Mouse (Mus musculus) natural killer cell, adult 2 months (primary cell): Measurements from ENCODE around the gene Mif.
A peak's percentile ranks its signal among the peaks of the same experiment; 100 is the strongest.
"Not testable (repeated sequence)": the region's sequence is repeated elsewhere in the genome, so short reads cannot be mapped to it uniquely, and the experiment has no call there.

Experiments used
- DNase-seq, 2 experiments: peaks; one replicate each; pipeline ENCODE4 v3.0.0; 2022; ENCODE audit warnings: low spot score in 2 of 2

Gene Mif

DNA sequence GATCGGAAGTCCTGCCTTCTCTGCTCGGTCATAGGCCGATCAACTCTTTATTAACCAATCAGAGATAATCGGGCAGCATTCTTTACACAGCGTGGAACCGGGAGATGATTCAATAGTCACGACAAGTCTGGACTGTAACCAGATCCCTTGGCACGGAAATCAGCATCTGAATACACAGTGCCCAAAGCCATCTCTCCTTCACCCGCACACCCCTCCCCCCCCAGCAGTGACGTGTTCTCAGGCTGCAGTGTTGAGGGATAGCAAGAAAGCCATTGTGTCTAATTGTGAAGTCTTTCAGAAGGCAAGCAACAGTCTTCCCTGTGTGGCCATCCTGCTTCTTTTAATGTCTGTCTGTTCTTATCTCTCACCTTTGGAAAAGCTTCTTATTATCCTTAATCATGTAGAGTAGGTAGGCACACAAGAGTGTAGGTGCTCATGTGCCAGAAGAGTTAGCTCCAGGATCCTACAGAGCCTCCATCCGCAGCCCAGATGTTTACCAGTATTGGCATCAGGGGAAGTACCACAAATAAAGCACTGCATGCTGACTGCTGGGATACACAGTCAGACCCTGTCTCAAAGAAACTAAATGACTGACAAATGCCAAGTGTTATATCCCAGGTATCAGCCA, 13.0 kb upstream of the Mif start:
- DNase-seq = no peak

DNA sequence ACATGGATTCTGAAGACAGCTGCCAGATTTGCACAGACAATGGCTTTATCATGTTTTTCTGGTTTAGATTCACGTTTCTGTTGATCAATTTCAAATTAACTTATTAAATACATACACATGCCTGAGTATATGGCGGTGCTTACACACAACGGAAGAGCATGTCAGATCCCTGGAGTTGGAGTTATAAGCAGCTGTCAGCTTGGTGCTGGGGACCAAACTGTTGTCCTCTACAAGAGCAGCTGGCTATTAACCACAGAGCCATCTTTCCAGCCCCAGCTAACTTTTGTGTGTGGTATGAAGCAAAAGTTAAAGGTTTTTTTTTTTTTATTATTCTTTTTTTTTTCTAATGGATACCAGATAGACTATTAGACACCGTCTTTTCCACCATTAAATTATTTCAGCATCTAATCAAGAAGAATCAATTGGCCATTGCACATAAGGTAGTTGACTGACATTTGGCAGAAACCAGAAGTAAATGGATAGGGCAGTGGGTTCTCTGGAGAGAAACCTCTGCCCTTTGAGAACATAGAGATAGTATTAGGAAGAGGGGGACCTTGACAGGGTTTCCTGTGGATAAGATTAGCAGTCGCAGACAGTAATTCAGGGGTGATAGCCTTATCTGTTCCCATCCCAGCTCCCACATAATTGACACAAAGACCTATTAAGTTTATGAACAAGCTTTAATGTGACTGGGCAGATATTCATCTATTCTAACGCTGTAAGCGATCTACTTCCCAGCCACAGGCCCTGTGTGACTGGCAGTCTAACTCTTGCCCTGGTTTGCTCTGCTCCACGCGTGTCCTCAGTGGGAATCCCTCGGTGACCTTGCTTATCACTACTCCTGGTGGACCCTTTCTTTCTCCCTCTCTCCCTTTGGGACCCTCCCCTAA, 12.2 kb upstream of the Mif start:
- no peak for DNase-seq

DNA sequence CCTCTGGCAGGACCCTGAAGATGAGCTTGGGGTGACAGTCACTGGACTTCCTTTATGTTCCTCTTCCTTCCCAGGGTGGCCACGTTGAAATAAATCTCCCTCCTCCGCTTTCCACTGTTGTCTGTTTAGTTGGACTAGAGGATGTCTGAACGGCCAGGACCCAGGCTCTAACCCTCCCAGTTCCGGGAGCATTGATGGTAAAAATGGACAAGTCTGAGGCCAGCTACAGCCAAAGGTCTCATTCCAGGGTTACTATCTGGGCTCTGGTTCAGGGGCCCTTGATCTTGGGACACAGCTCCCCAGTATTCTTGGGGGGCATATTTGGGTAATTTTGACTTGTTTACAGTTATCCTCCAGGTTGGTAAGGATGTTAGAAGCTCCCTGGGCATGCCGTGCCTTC, 1.5 kb upstream of the Mif start:
- no peak for DNase-seq

DNA sequence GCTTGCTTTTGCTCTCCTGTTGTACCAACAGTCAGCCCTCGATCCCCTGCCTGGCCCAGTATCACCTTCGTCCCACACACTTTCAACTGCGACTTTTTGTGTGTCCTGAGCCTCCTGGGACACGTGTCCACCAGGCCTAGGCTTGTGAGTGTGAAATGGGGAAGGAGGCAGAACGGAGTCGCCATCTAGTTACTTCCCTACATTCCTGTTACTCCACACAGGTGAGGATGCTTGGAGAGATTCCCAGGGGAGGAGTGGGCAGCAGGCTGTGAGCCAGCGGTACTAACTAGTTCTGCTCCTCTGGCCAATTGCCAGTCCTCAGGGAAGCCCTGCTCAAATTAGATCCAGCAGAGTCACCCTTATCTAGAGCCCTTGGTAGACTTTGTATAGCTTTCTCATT, 706 bp upstream of the Mif start:
- no peak for DNase-seq

DNA sequence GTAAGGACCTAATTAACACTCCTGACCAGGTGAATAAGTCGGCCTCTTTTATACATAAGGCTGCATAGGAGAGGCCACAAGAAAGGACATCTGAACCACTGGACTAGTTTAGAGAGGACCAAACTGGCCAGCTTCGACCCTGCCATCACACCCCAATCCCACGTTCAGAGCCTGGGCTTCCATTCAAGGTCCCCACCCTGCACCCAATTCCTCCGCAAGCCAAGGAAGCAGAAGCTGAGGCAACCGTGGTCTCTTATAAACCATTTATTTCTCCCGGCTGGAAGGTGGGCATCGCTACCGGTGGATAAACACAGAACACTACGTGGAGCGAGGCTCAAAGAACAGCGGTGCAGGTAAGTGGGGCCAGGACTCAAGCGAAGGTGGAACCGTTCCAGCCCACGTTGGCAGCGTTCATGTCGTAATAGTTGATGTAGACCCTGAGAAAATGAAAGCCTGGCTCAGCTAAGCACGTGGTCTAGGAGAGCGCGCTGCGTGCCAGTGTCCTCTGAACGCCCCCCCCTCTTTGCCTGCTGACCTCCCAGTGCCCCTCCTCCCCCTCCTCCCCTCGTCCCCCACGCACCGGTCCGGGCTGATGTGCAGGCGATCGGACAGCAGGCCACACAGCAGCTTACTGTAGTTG, 813 bp downstream of the Mif start:
- DNase-seq = peak in 1 of 2 experiments; percentile 24

DNA sequence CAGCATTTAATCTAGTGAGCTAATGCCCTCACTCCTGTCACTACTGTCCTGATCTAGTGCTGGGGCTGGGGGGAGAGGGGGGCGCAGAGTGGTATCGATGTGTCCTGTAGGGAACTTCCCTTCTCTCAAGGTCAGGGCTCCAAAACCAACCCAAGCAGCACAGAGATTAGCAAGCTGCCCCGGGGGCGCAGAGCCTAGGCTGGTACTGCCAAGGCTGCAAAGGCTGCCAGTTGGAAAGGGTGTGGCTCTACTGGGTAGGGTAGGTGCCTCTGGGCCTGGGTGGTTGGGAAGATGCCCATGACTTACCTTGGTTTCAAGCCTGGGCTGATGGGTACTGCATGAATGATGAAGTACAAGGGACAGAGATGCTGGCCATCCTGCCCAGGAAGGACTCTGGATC, 2.4 kb downstream of the Mif start:
- DNase-seq = no peak

DNA sequence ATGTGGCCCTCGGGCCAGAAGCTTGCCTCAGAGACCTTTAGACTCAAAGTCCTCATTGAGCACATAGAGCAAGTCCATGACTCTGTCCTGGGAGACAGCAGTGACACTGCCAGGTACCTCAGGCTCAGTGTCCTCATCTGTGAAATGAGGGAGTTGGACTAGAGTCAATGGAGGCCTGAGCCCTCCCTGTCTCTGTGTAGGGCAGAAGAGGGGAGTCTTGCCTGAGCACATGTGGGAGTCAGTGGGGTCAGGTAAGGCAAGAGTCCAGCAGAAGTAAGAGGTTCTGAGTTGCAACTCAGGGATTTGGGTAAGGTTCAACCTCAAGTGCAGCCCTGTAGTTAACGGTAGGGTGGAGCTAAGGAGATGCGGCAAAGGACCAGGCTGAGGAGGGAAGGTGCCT, 3.1 kb downstream of the Mif start:
- no peak for DNase-seq

DNA sequence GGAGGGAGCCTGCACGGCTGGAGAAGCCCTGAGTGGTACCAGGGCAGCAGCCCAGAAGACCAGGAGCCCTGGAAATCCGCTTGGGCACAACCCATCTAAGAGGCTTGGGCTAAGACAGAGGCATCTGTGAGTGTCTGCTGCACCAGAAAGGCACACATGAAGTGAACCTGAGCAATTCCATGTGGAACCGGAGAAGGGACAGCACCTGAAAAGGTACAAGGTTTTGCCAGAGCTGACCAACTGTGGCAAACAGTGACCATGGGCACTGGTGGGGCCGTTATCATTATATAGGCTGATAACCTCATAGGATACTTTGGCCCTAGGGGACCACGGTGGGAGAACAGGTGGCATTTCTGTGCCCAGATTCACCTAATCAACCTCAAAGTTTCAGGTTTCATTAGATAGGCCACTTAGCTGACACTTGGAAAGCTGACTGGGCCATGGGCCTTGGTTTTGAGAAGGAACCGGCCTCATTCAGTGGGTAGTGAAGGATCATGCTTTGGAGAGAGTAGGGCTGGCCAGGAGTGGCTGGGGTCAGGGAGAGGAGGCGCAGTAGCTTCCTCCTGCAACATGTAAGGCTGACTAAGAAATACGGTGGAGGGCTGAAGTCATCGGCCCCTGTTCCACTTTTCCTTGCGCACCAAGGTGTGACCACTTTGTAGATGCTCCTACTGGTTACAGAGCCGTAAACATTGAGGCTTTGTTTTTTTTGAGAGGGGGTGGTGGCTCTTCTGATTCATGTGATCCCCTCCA, 3.7 kb downstream of the Mif start:
- DNase-seq = no peak

DNA sequence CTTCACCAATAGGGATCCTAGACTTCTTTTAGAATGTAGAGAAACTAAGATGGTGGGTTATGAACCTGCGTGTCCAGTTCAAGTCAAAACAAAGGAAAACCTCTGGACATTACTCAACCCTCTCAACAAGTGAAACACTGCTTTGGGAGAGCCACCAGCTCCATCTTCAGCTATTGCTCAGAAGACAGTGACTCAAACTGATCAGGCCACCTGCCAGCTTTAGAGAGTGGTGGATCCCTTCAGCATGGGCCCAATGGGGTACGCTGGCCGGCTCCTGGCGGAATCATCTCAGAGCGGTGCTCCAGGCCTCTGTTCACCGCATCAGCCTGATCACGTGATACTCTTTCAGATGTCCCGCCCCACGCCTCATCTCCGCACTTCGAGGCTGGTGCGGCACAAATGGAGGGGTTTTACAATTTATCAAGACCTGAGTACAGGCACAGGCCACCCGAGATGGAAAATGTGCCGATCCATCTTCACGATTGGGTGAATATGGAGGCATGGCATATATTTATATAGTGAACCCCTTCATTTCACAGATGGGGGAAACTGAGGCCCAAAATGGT, 4.5 kb downstream of the Mif start:
- no peak for DNase-seq

DNA sequence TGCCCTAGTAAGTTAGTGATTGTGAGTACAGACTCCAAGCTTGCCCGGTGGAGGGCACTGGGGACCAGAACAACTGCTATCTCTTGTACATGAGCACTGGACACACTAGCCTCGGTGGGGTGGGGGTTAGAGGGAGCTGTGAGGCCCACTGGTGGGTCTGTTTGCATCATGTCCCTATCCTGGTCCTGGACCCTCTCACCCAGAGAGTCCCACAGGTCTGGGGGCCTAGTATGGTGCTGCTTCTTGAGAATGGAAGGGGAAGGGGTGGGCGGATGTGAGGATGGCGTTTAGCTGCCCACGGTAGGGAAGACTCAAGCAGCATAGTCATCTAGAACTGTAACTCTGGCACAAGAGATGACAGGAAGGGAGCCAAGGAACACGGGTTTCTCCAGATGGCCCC, 5.2 kb downstream of the Mif start:
- DNase-seq = no peak

DNA sequence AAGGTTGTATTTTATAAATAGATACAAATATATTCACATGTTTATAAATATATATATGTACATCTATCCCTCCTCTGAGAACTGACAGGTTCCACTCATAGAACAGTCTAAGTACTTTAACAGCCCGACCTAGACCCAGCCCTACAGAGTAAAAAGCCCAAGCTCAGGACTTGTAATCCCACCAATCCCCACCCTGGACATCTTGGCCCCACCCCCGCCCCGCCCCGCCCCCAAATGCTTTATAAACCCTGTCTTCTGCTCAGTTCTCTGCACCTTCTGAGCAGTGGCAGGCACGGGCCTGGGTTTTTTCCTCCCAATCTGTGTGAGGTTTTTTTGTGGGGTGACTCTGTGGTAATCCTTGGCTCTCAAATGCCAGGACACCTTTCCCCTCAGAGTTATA, 5.9 kb downstream of the Mif start:
- no peak for DNase-seq

DNA sequence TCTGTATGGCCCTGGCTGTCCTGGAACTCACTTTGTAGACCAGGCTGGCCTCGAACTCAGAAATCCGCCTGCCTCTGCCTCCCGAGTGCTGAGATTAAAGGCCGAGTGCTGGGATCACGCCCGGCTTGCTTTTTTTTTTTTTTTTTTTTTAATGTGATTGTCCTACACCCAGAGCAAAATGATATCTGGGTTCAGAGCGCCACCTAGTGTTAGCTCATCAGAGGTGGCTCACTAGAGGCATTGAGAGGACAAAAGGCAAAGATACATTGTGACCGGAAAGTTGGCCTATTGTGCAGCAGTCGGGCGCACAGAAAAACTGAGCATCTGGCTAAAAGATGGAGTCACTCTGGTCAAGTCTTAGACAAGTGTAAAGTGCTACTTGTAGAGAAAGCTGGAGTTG, 6.6 kb downstream of the Mif start:
- peak; percentile 74 to 84 for DNase-seq

DNA sequence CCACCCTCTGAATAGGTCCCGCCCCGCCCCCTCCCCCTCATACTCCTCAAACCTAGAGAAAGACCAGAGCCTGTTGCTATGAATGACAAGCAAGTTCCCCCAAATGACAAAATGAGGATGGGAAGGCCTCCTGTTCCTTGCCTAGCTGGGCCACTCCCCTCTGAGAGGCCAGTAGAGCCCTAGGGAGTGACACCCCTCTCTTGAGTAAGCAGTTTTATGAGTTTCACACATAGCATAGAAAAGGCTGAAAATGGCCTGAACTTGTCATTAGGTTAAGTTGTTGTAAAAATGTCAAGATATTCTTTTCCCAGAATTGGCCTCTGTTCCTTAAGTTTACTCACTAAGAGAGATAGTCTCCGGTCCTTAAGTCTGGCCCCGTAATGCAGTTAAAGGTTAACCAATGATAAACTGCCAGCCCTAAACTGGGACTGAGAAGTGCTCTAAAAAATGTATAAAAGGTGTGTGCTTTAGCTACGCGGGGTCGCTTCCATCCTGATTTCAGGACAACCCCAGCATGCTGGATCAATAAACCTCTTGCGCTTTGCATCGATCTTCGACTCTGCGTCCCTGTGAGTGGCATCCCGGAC, 7.4 kb downstream of the Mif start:
- DNase-seq = no peak

DNA sequence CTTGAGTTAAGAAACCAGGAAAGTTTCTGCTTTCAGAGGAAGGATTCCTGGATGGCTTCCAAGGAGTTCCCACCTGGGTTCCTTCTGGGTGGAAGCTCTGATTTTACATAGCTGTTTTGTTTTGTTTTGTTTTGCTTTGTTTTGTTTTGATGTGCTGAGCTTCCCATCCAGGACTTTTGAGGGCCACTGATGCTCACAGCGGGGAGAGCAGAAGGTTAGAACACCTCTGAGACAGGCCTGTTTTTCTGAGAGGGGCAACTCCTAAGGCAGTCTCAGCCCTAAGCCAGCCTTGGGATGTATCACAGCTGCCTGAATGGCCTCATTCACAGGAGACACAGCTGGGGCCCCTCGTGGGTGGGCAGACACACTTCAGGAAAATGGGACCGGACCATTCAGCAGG, 8.4 kb downstream of the Mif start:
- no peak for DNase-seq

DNA sequence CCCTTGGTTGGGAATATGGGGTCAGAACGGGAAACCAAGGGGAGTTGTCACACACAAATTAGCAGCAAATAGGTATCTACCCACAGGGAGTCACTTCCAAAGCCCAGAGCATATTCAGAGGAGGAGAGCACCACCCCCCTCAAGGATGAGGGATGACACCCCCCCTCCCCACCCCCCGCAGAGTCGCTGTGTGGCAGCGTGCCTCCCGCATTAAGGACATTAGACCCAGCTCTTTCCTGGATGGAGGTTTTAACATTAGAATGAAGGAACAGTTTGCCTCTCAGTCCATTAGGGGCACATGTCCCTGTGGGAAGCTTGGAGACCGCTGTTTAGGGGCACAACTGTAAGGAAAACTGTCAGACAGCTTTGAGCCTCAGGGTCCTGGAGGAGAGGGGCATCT, 9.0 kb downstream of the Mif start:
- DNase-seq = no peak

DNA sequence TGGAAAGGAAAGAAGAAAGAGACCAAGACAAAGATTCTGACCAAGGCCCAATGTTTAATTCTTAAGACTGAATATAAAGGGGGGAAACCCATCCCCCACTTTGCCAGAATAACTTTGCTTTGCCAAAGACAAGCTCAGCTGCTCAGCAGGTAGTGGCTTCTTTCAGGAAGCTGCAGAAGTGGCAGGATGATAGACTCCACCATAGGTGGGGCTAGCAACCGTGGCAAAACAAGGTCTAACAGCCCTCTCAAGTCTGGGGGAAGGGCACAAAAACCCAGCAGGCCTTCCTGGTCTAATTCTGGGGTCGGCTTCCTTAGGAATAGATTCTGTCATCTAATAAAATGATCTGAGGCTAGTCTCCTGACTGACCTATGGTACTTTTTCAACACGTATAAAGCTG, 11.7 kb downstream of the Mif start:
- DNase-seq = no peak

DNA sequence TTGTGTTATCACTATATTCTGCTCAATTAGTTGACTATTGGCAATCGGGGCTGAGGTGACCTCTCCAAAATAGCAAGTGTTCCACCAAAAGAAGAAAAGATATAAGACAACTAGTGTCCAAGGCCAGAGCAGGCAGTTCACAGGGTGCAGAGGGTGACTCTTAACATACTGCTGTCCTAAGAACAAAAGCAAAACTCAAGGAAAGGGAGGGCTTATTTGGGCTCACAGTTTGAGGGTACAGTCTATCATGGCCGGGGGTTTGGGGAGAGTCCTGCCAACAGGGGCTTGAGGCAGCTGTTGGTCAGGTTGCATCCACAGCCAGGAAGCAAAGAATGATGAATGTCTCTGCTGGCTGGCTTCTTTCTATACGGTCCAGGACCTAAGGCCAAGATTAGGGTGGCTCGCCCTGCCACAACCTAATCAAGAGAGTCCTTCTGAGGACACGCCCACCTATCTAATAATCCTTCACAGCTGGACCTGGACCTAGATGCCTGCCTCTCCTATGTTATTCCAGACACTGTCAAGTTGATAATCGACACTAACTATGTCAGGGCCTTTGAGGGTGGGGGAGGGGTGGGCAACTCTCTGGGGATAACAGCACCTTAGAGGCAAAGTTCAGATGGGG, 14.6 kb downstream of the Mif start:
- DNase-seq = no peak

DNA sequence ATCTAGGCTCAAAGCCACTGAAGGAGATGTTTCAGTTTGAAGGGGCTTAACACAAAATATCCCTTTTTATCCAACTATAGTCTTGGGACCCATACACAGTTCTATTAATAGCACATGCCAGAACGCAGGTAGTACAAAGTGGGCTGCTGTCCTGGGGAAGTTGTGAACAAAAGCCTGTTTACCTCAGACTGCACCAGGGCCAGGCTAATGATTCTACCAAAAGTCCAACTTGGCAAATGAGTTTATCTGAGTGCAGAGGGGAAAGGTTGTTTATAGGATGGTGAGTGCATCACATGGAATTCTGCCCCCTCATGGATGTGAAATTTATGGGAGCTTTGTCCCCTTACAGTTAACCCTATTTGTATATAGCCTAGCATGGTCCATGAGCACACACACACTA, 15.2 kb downstream of the Mif start:
- no peak for DNase-seq

DNA sequence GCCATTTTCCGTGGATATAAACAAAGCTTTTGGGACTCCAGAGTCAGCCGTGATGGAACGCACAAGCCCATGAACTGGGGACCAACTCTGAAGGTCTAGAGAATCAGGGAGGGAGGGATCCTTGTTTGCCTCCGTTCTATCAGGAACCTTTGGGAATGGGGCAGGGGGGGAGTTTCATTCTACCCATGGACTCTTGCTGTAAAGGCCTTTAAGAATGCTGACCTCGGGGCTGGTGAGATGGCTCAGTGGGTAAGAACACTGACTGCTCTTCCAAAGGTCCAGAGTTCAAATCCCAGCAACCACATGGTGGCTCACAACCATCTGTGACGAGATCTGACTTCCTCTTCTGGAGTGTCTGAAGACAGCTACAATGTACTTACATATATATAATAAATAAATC, 16.1 kb downstream of the Mif start:
- DNase-seq = not testable (repeated sequence)

DNA sequence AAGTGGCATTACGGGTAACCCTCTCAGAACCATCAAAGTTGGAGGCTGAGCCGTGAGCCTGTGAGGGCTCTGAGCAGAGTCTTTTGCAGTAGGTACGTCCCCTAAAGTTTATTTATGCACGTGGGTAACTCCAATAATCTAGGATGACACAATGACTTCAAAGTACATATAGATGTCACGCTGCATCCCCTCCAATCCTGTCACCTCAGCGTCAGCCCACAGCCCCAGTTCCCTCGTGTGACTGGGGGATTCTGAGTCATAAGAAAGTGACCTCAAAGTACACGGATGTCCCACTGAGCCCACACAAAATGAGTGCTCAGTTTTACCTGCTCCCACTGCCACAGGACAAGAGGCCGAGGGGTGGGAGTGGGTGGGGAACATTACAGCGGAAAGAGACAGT, 20.9 kb downstream of the Mif start:
- no peak for DNase-seq

DNA sequence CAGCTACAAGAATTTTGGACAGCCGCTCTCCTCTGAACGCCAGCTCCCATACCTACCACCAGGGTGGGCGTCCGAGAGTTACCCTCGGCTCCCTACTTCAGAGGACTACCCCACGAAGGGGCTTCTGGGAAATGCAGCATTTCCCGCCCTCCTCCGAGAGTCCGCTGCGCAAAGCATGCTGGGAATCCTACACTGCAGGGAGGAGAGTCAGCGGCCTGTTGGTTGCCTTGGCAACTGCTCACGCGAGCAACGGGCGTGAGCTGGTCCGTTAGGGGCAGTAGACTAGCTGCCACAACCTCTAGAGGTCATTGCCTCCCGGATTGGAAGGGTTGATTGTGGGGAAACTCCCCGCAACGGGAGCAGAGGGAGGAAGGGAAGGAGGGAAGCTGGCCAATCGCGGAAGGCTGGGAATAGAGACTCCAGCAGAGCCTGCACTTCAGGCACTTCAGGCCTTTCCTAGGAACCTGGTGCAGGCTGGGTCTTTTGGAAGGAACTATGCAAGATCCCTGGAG, 22.7 kb downstream of the Mif start, which contains the start of gene Gstt2:
Gene Gstt2, minus strand, starts transcription at position 177 of the 512 bp plus-strand sequence.
- DNase-seq = peak; percentile 62
